Mouse (Mus musculus) myocyte (in vitro differentiated cells): ENCODE measurements around the gene Cd83.

ENCODE experiments used
- MAX ChIP-seq: IDR thresholded peaks from one replicate; pipeline ENCODE4 v1.6.1; 2011; ENCODE audit warnings: low read depth, mild to moderate bottlenecking, control low read depth
- MYOG ChIP-seq, 3 experiments: IDR thresholded peaks; one replicate each; pipeline ENCODE4 v1.6.1; 2011; ENCODE audit warnings: control low read depth in 2 of 3, low read depth in 2 of 3, mild to moderate bottlenecking in 2 of 3; ENCODE audit not compliant: insufficient read length in 2 of 3, control insufficient read depth in 1 of 3, insufficient read depth in 1 of 3
- POLR2A ChIP-seq: IDR thresholded peaks from one replicate; pipeline ENCODE4 v1.6.1; 2011; ENCODE audit warnings: low read depth, mild to moderate bottlenecking, control low read depth, moderate library complexity; ENCODE audit not compliant: insufficient read length
- POLR2AphosphoS2 ChIP-seq: IDR thresholded peaks from one replicate; pipeline ENCODE4 v1.6.1; 2011; ENCODE audit warnings: low read depth, control low read depth; ENCODE audit not compliant: insufficient read length
- TCF12 ChIP-seq: IDR thresholded peaks from one replicate; pipeline ENCODE4 v1.6.1; 2011; ENCODE audit warnings: mild to moderate bottlenecking, control low read depth; ENCODE audit not compliant: poor library complexity, insufficient read depth, severe bottlenecking

- TF ChIP-seq MAX: no peak
- no peak for TF ChIP-seq MYOG (IDR thresholded peaks at IDR 0.05; ENCODE audit: control insufficient read depth in 1 of 3, insufficient read depth in 1 of 3, insufficient read length in 2 of 3, low read depth in 2 of 3)
- no peak for TF ChIP-seq TCF12
- no peak for TF ChIP-seq POLR2A
- TF ChIP-seq POLR2AphosphoS2: no peak
Measured at GRCm38 (mm10) chr13:43849816-43850215, 65.2 kb downstream of the Cd83 start.
